Mouse (Mus musculus) MEL (cell line): ENCODE measurements at regions not wholly inside any gene's neighbourhood (a gene's known extent, or its start where the extent isn't known, plus 50 kb on each side); places are given as distances from the start of the nearest gene placed in this dataset.

Experiments
- DNase-seq: peaks from one replicate; pipeline ENCODE4 v3.0.0; 2011; ENCODE audit warnings: low read depth, low spot score
- H3K27ac ChIP-seq: 2 replicates; pipeline ENCODE4 v1.5.1; 2012; ENCODE audit warnings: low read depth, mild to moderate bottlenecking, control low read depth, low read length, moderate library complexity; ENCODE audit not compliant: control insufficient read depth
- H3K27me3 ChIP-seq, 2 experiments: fragments of 150-350 bp in 1 of 2; sonication (generic) in 1 of 2; 2 replicates each; pipeline ENCODE4 v1.6.1; 2012; ENCODE audit warnings: low read length in 2 of 2, mild to moderate bottlenecking in 2 of 2, improper control_type of control experiment in 1 of 2, moderate library complexity in 1 of 2; ENCODE audit not compliant: insufficient read depth in 2 of 2, control insufficient read depth in 1 of 2
- H3K36me3 ChIP-seq, 2 experiments: 2 replicates each; pipeline ENCODE4 v1.6.1; 2012 to 2014; ENCODE audit warnings: low read length in 2 of 2, improper control_type of control experiment in 1 of 2, inconsistent platforms in 1 of 2, mild to moderate bottlenecking in 1 of 2; ENCODE audit not compliant: insufficient read depth in 2 of 2, control insufficient read depth in 1 of 2
- H3K4me1 ChIP-seq, 2 experiments: fragments of 150-350 bp in 1 of 2; sonication (generic) in 1 of 2; 2 replicates each; pipeline ENCODE4 v1.6.1; 2012; ENCODE audit warnings: low read length in 2 of 2, improper control_type of control experiment in 1 of 2, mild to moderate bottlenecking in 1 of 2; ENCODE audit not compliant: insufficient read depth in 2 of 2, control insufficient read depth in 1 of 2
- H3K4me3 ChIP-seq, 2 experiments: fragments of 150-350 bp in 1 of 2; sonication (generic) in 1 of 2; 2 replicates each; pipeline ENCODE4 v1.5.1; 2012; ENCODE audit warnings: low read depth in 2 of 2, low read length in 2 of 2, mild to moderate bottlenecking in 2 of 2, moderate library complexity in 2 of 2, control low read depth in 1 of 2, improper control_type of control experiment in 1 of 2; ENCODE audit not compliant: control insufficient read depth in 1 of 2, insufficient read depth in 1 of 2
- H3K79me2 ChIP-seq: 2 replicates; pipeline ENCODE4 v1.6.1; 2012; ENCODE audit warnings: mild to moderate bottlenecking, low read length, moderate library complexity; ENCODE audit not compliant: control insufficient read depth, poor library complexity, insufficient read depth
- H3K9ac ChIP-seq: 2 replicates; pipeline ENCODE4 v1.6.1; 2012; ENCODE audit warnings: low read depth, mild to moderate bottlenecking, control low read depth, low read length, moderate library complexity; ENCODE audit not compliant: control insufficient read depth, poor library complexity, severe bottlenecking
- H3K9me3 ChIP-seq: fragments of 150-350 bp; sonication (generic); replicated peaks from 2 replicates; pipeline ENCODE4 v1.6.1; 2012; ENCODE audit warnings: mild to moderate bottlenecking, low read length, improper control_type of control experiment, moderate library complexity; ENCODE audit not compliant: insufficient read depth
- CHD1 ChIP-seq: IDR thresholded peaks from 2 replicates; pipeline ENCODE4 v1.6.1; 2012; ENCODE audit warnings: low read depth, mild to moderate bottlenecking, inconsistent platforms, low read length, improper control_type of control experiment
- E2F4 ChIP-seq: IDR thresholded peaks from 2 replicates; pipeline ENCODE4 v1.6.1; 2011; ENCODE audit warnings: low read depth, low read length, improper control_type of control experiment, borderline replicate concordance
- EP300 ChIP-seq, 2 experiments: IDR thresholded peaks; 2 replicates each; pipeline ENCODE4 v1.6.1; 2011; ENCODE audit warnings: improper control_type of control experiment in 2 of 2, low read length in 2 of 2, low read depth in 1 of 2, mild to moderate bottlenecking in 1 of 2
- ETS1 ChIP-seq: IDR thresholded peaks from 2 replicates; pipeline ENCODE4 v1.6.1; 2012; ENCODE audit warnings: low read depth, mild to moderate bottlenecking, inconsistent platforms, low read length, improper control_type of control experiment, moderate library complexity
- HCFC1 ChIP-seq: IDR thresholded peaks from 2 replicates; pipeline ENCODE4 v1.6.1; 2012; ENCODE audit warnings: low read depth, mild to moderate bottlenecking, inconsistent platforms, low read length, improper control_type of control experiment, moderate library complexity
- JUND ChIP-seq: IDR thresholded peaks from 2 replicates; pipeline ENCODE4 v1.6.1; 2011; ENCODE audit warnings: low read depth, mild to moderate bottlenecking, improper control_type of control experiment, low read length
- KAT2A ChIP-seq: conservative IDR thresholded peaks from 2 replicates; pipeline ENCODE4 v1.6.1; 2012; ENCODE audit warnings: low read depth, low read length, improper control_type of control experiment, inconsistent platforms
- MAFK ChIP-seq: IDR thresholded peaks from 2 replicates; pipeline ENCODE4 v1.6.1; 2011; ENCODE audit warnings: low read depth, mild to moderate bottlenecking, low read length, improper control_type of control experiment, borderline replicate concordance
- MAX ChIP-seq: IDR thresholded peaks from 2 replicates; pipeline ENCODE4 v1.6.1; 2011; ENCODE audit warnings: low read length, improper control_type of control experiment
- MEF2A ChIP-seq: IDR thresholded peaks from 2 replicates; pipeline ENCODE4 v1.6.1; 2014; ENCODE audit warnings: low read depth, mild to moderate bottlenecking, inconsistent platforms, low read length, improper control_type of control experiment; ENCODE audit not compliant: poor library complexity, insufficient replicate concordance, severe bottlenecking; ENCODE audit errors: extremely low read depth
- MXI1 ChIP-seq: IDR thresholded peaks from 2 replicates; pipeline ENCODE4 v1.6.1; 2011; ENCODE audit warnings: mild to moderate bottlenecking, low read depth, low read length, improper control_type of control experiment
- MYB ChIP-seq: IDR thresholded peaks from 2 replicates; pipeline ENCODE4 v1.6.1; 2011; ENCODE audit warnings: mild to moderate bottlenecking, low read depth, low read length, improper control_type of control experiment
- POLR2AphosphoS2 ChIP-seq: IDR thresholded peaks from 2 replicates; pipeline ENCODE4 v1.6.1; 2011; ENCODE audit warnings: low read length, improper control_type of control experiment
- POLR2AphosphoS5 ChIP-seq: IDR thresholded peaks from 2 replicates; pipeline ENCODE4 v1.6.1; 2012; ENCODE audit warnings: low read depth, borderline replicate concordance, mild to moderate bottlenecking, inconsistent platforms, low read length, moderate library complexity, mixed read lengths
- RCOR1 ChIP-seq: IDR thresholded peaks from 2 replicates; pipeline ENCODE4 v1.6.1; 2012; ENCODE audit warnings: low read depth, mild to moderate bottlenecking, inconsistent platforms, low read length, improper control_type of control experiment
- SIN3A ChIP-seq: IDR thresholded peaks from 2 replicates; pipeline ENCODE4 v1.6.1; 2012; ENCODE audit warnings: low read length, improper control_type of control experiment, inconsistent platforms
- TAL1 ChIP-seq: IDR thresholded peaks from 2 replicates; pipeline ENCODE4 v1.6.1; 2012; ENCODE audit warnings: mild to moderate bottlenecking, inconsistent platforms, low read length, moderate library complexity, mixed read lengths
- TBP ChIP-seq: IDR thresholded peaks from 2 replicates; pipeline ENCODE4 v1.8.0; 2011; ENCODE audit warnings: low read depth, low read length, improper control_type of control experiment
- TCF12 ChIP-seq: IDR thresholded peaks from 2 replicates; pipeline ENCODE4 v1.6.1; 2014; ENCODE audit warnings: low read depth, mild to moderate bottlenecking, inconsistent platforms, low read length, improper control_type of control experiment, moderate library complexity
- UBTF ChIP-seq: IDR thresholded peaks from 2 replicates; pipeline ENCODE4 v1.6.1; 2012; ENCODE audit warnings: low read depth, mild to moderate bottlenecking, inconsistent platforms, low read length, improper control_type of control experiment, moderate library complexity, borderline replicate concordance; ENCODE audit not compliant: insufficient read depth
- ZC3H11A ChIP-seq: IDR thresholded peaks from 2 replicates; pipeline ENCODE4 v1.6.1; 2012; ENCODE audit warnings: low read depth, mild to moderate bottlenecking, inconsistent platforms, low read length, improper control_type of control experiment

GRCm38 (mm10) chr8:25324731-25325130 is 500.6 kb upstream of the Adam5 start:
- no peaks in the 10 kb centered on the region for H3K9me3 ChIP-seq
- no peak overlapping the region for H3K27ac ChIP-seq
- no peaks in the 10 kb centered on the region; a peak in 1 of 4 replicates for H3K27me3 ChIP-seq
- peaks cover 0 to 7% of the 10 kb centered on the region in 2 experiments; a peak in 2 of 4 replicates for H3K36me3 ChIP-seq
- no peaks in the 10 kb centered on the region for H3K79me2 ChIP-seq
- H3K4me3 ChIP-seq, result no peak overlapping the region
- peaks cover 0 to 3% of the 10 kb centered on the region in 2 experiments; a peak in 1 of 4 replicates for H3K4me1 ChIP-seq
- DNase-seq, result no peak
- no peak for TF ChIP-seq MYB
- no peak for TF ChIP-seq JUND
- no peak for TF ChIP-seq TCF12
- TF ChIP-seq MAFK, result no peak
- no peak for TF ChIP-seq POLR2AphosphoS2
- no peak overlapping the region for H3K9ac ChIP-seq

DNA sequence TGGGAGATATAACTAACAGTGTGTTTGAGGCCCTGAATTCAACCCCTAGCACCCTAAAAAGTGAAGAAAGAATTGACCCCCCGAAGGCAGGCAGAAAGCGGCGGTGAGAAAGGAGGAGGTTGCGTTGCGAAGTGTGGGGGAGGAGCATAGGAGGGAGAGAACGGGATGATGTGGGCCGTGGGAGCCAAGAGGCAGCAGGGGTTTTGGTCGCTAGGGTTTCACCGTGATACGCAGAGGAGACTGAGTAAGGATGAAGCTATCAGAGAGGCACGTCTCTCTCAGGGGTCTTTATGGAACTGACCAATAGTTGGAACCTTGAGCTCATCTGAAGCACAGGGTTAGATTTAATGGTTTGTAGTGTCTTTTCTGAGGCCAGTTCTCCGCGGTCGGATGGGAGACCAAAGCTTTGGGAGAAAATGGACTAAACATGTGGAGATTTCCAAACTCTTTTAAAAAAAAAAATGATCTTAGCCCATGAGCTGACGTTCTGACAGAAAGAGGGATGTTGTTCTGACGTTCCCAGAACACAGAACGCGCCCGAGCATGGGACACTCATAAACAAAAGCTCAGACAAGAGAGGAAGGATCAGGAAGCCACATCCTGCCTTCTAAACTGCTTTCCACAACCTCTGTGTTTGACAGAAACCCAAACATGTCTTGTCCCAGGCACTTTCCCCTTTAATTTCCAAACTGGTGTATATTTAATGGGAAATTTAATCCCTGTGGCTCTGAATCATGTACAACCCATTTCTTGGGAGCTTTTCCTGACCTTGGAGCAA is 499.7 kb upstream of the Adam5 start:
- DNase-seq, result no peak
- H3K4me3 ChIP-seq, result no peak overlapping the region
- peaks cover 0 to 3% of the 10 kb centered on the region in 2 experiments; a peak in 1 of 4 replicates for H3K4me1 ChIP-seq
- H3K27ac ChIP-seq, result no peak overlapping the region
- H3K9ac ChIP-seq, result no peak overlapping the region
- H3K36me3 ChIP-seq, result peaks cover 0 to 7% of the 10 kb centered on the region in 2 experiments; a peak in 2 of 4 replicates
- H3K27me3 ChIP-seq, result no peaks in the 10 kb centered on the region; a peak in 1 of 4 replicates
- TF ChIP-seq EP300 (IDR thresholded peaks at IDR 0.05; ENCODE audit: low read depth in 1 of 2, low read length in 2 of 2) (no peak), MAX (no peak), MXI1 (no peak), HCFC1 (no peak), ETS1 (no peak), ZC3H11A (no peak), TBP (no peak), UBTF (no peak), MEF2A (no peak), E2F4 (no peak), POLR2AphosphoS5 (no peak), SIN3A (no peak), MYB (no peak), KAT2A (no peak), RCOR1 (no peak), TAL1 (no peak), CHD1 (no peak), JUND (no peak)
- H3K9me3 ChIP-seq, result no peaks in the 10 kb centered on the region
- H3K79me2 ChIP-seq, result no peaks in the 10 kb centered on the region
